Mouse (Mus musculus): ENCODE measurements around the gene Ssna1. TPM values are rescaled to one million over a fixed set of nuclear protein-coding genes. Genes with fewer than 3 reads are reported as not detected.

Gene Ssna1
- total and polyA plus RNA-seq, 3 experiments: 47.0 to 237 (median 100) TPM

DNA sequence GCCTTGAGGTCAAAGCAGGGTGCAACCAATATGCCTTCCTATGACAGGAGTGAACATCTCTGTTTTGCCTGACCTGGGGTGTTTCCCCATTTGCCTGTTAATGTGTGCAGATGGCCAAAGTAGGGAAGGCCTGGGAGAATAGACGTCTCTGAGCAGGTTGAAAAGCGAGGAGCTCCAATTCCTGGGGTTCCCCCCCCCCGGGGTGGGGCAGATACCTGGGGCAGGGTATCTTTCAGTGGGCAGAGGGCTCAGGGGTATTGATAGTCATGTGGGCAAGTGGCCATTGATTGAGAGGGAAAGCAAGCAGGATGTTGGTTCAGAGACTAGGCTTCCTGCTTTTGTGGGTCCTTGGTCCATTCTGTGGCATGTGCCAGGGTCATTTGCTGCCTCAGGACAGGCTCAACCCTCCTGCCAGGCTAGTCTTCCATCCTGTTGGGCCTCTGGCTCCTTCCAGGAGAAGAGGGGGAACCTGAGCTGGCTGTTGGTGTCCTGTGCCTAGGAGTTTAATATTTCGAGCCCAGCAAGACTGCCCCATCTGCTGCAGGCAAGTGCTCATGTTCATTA is 4.4 kb downstream of the Ssna1 start:
- H3K4me3 ChIP-seq (ENCODE audit: low read depth, low read length): no peak overlapping the region
- DNase-seq (ENCODE audit: low spot score) (no peak), ATAC-seq (ENCODE audit: extremely low read depth, insufficient number of reproducible peaks, low FRiP score, poor library complexity, severe bottlenecking) (no peak)
- H3K36me3 ChIP-seq (replicated peaks): peaks cover 83% of the 10 kb centered on the region
- H3K27me3 ChIP-seq (ENCODE audit: insufficient read depth, low read length): no peaks in the 10 kb centered on the region
- TF ChIP-seq TAL1 (conservative IDR thresholded peaks at IDR 0.05; ENCODE audit: low read depth, low read length) (no peak), GATA2 (IDR thresholded peaks at IDR 0.05; ENCODE audit: borderline replicate concordance, low read depth, low read length) (no peak), GATA1 (IDR thresholded peaks at IDR 0.05; ENCODE audit: borderline replicate concordance, low read length) (no peak), POLR2AphosphoS5 (IDR thresholded peaks at IDR 0.05; ENCODE audit: insufficient replicate concordance, low read depth, low read length) (no peak), CTCF (IDR thresholded peaks at IDR 0.05; ENCODE audit: low read depth, low read length) (no peak)
- H3K9me3 ChIP-seq (replicated peaks): no peaks in the 10 kb centered on the region
- peaks cover 91% of the 10 kb centered on the region for H3K4me1 ChIP-seq (ENCODE audit: insufficient read depth, low read depth, low read length)

GRCm38 (mm10) chr2:25267241-25267640 is 5.0 kb downstream of the Ssna1 start:
- peaks cover 91% of the 10 kb centered on the region for H3K4me1 ChIP-seq (ENCODE audit: insufficient read depth, low read depth, low read length)
- DNase-seq (ENCODE audit: low spot score) (no peak), ATAC-seq (ENCODE audit: extremely low read depth, insufficient number of reproducible peaks, low FRiP score, poor library complexity, severe bottlenecking) (no peak)
- H3K9me3 ChIP-seq (replicated peaks): no peaks in the 10 kb centered on the region
- peaks cover 82% of the 10 kb centered on the region for H3K36me3 ChIP-seq (replicated peaks)
- no peaks in the 10 kb centered on the region for H3K27me3 ChIP-seq (ENCODE audit: insufficient read depth, low read length)
- TF ChIP-seq POLR2AphosphoS5 (IDR thresholded peaks at IDR 0.05; ENCODE audit: insufficient replicate concordance, low read depth, low read length): no peak
- no peak for TF ChIP-seq GATA1 (IDR thresholded peaks at IDR 0.05; ENCODE audit: borderline replicate concordance, low read length)
- no peak for TF ChIP-seq CTCF (IDR thresholded peaks at IDR 0.05; ENCODE audit: low read depth, low read length)
- TF ChIP-seq TAL1 (conservative IDR thresholded peaks at IDR 0.05; ENCODE audit: low read depth, low read length): no peak
- TF ChIP-seq GATA2 (IDR thresholded peaks at IDR 0.05; ENCODE audit: borderline replicate concordance, low read depth, low read length): no peak
- peak overlapping the region; percentile 89; the same call in 1 of the 2 replicates for H3K4me3 ChIP-seq (ENCODE audit: low read depth, low read length)

- H3K36me3 ChIP-seq (replicated peaks): peaks cover 81% of the 10 kb centered on the region
- peaks cover 95% of the 10 kb centered on the region for H3K4me1 ChIP-seq (ENCODE audit: insufficient read depth, low read depth, low read length)
Measured at GRCm38 (mm10) chr2:25266720-25267119, 5.5 kb downstream of the Ssna1 start.

GRCm38 (mm10) chr2:25265897-25266656 is 6.2 kb downstream of the Ssna1 start:
- Histone ChIP-seq H3K4me3 (ENCODE audit: low read depth, low read length) (peak overlapping the region; percentile 89), H3K4me1 (ENCODE audit: insufficient read depth, low read depth, low read length) (peaks cover 95% of the 10 kb centered on the region), H3K27me3 (ENCODE audit: insufficient read depth, low read length) (no peaks in the 10 kb centered on the region), H3K9me3 (replicated peaks) (no peaks in the 10 kb centered on the region), H3K36me3 (replicated peaks) (peaks cover 75% of the 10 kb centered on the region)
- DNase-seq (ENCODE audit: low spot score) (peak; percentile 86), ATAC-seq (ENCODE audit: extremely low read depth, insufficient number of reproducible peaks, low FRiP score, poor library complexity, severe bottlenecking) (peak; percentile 41; the same call in 1 of the 2 replicates)
- TF ChIP-seq GATA2 (IDR thresholded peaks at IDR 0.05; ENCODE audit: borderline replicate concordance, low read depth, low read length) (no peak), TAL1 (conservative IDR thresholded peaks at IDR 0.05; ENCODE audit: low read depth, low read length) (no peak), POLR2AphosphoS5 (IDR thresholded peaks at IDR 0.05; ENCODE audit: insufficient replicate concordance, low read depth, low read length) (no peak), GATA1 (IDR thresholded peaks at IDR 0.05; ENCODE audit: borderline replicate concordance, low read length) (no peak), CTCF (IDR thresholded peaks at IDR 0.05; ENCODE audit: low read depth, low read length) (no peak)

More at GRCm38 (mm10) chr2:25266720-25267119, 5.5 kb downstream of the Ssna1 start:
- H3K4me3 ChIP-seq (ENCODE audit: low read depth, low read length): peak overlapping the region; percentile 89; the same call in 1 of the 2 replicates
- H3K27me3 ChIP-seq (ENCODE audit: insufficient read depth, low read length): no peaks in the 10 kb centered on the region
- DNase-seq (ENCODE audit: low spot score) (no peak), ATAC-seq (ENCODE audit: extremely low read depth, insufficient number of reproducible peaks, low FRiP score, poor library complexity, severe bottlenecking) (no peak)
- no peaks in the 10 kb centered on the region for H3K9me3 ChIP-seq (replicated peaks)
- TF ChIP-seq GATA2 (IDR thresholded peaks at IDR 0.05; ENCODE audit: borderline replicate concordance, low read depth, low read length) (no peak), POLR2AphosphoS5 (IDR thresholded peaks at IDR 0.05; ENCODE audit: insufficient replicate concordance, low read depth, low read length) (no peak), TAL1 (conservative IDR thresholded peaks at IDR 0.05; ENCODE audit: low read depth, low read length) (no peak), CTCF (IDR thresholded peaks at IDR 0.05; ENCODE audit: low read depth, low read length) (no peak), GATA1 (IDR thresholded peaks at IDR 0.05; ENCODE audit: borderline replicate concordance, low read length) (no peak)

DNA sequence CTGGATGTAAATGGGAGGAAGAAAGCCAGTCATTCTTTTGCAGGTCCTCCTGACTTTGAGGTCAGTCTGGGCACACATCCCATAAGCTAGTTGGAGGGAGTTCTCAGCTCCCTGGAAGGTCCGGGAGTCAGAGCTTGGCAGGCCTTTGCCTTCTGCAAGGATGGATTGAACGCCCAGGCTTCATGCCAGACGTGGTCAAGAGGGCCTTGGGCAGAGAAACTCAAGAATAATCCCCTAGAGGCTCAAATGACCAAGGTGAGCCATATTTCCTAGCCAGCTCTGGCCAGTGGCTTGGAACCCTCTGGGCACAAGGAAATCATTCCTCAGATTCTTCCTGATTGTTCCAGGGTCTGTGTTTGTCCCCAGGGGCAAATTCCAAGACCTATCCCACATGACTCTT is 7.4 kb downstream of the Ssna1 start:
- ATAC-seq (ENCODE audit: extremely low read depth, insufficient number of reproducible peaks, low FRiP score, poor library complexity, severe bottlenecking) (no peak), DNase-seq (ENCODE audit: low spot score) (no peak)
- Histone ChIP-seq H3K4me3 (ENCODE audit: low read depth, low read length) (peak overlapping the region; percentile 89; the same call in 1 of the 2 replicates), H3K27me3 (ENCODE audit: insufficient read depth, low read length) (no peaks in the 10 kb centered on the region), H3K9me3 (replicated peaks) (no peaks in the 10 kb centered on the region), H3K36me3 (replicated peaks) (peaks cover 63% of the 10 kb centered on the region), H3K4me1 (ENCODE audit: insufficient read depth, low read depth, low read length) (peaks cover 83% of the 10 kb centered on the region)
- TF ChIP-seq CTCF (IDR thresholded peaks at IDR 0.05; ENCODE audit: low read depth, low read length): no peak

GRCm38 (mm10) chr2:25264286-25264660 is 8.0 kb downstream of the Ssna1 start:
- H3K4me3 ChIP-seq (ENCODE audit: low read depth, low read length): peak overlapping the region; percentile 89; the same call in 1 of the 2 replicates
- H3K9me3 ChIP-seq (replicated peaks): no peaks in the 10 kb centered on the region
- H3K4me1 ChIP-seq (ENCODE audit: insufficient read depth, low read depth, low read length): peaks cover 79% of the 10 kb centered on the region
- DNase-seq (ENCODE audit: low spot score): no peak
- H3K27me3 ChIP-seq (ENCODE audit: insufficient read depth, low read length): no peaks in the 10 kb centered on the region
- H3K36me3 ChIP-seq (replicated peaks): peaks cover 60% of the 10 kb centered on the region
- ATAC-seq (ENCODE audit: extremely low read depth, insufficient number of reproducible peaks, low FRiP score, poor library complexity, severe bottlenecking): no peak
- no peak for TF ChIP-seq GATA1 (IDR thresholded peaks at IDR 0.05; ENCODE audit: borderline replicate concordance, low read length)
- TF ChIP-seq TAL1 (conservative IDR thresholded peaks at IDR 0.05; ENCODE audit: low read depth, low read length): no peak
- no peak for TF ChIP-seq POLR2AphosphoS5 (IDR thresholded peaks at IDR 0.05; ENCODE audit: insufficient replicate concordance, low read depth, low read length)
- TF ChIP-seq GATA2 (IDR thresholded peaks at IDR 0.05; ENCODE audit: borderline replicate concordance, low read depth, low read length): no peak
- TF ChIP-seq CTCF (IDR thresholded peaks at IDR 0.05; ENCODE audit: low read depth, low read length): no peak

Data from G1E (cell line).